8 mouse cellular contexts compared by ENCODE assay signal in genomic region chr7:132930850-132931559, GRCm38 (mm10). TPM values are rescaled to one million over a fixed set of nuclear protein-coding genes. Genes with fewer than 3 reads are reported as not detected.
A peak's percentile ranks its signal among the peaks of the same experiment; 100 is the strongest.
DNase-seq lines count a peak whose midpoint lies in the region; ATAC-seq and TF ChIP-seq lines count a peak whose summit lies in the region.

TSS of gene Zranb1 (plus strand) at chr7:132931142.

- TF ChIP-seq EP300 in heart, adult 2 months (IDR thresholded peaks at IDR 0.05; ENCODE audit: insufficient read depth, low read depth, low read length) = no peak

- H3K4me1 ChIP-seq in embryonic facial prominence, embryonic 14.5 days (ENCODE audit: control insufficient read depth, insufficient read depth, low read length) = peaks cover 13% of the 10 kb centered on the region
- H3K4me1 ChIP-seq in heart, adult 2 months (ENCODE audit: control insufficient read depth, insufficient read depth, low read length) = peaks cover 2% of the 10 kb centered on the region
- peaks cover 16% of the 10 kb centered on the region for H3K4me1 ChIP-seq in limb, embryonic 13.5 days
- H3K4me1 ChIP-seq in midbrain, embryonic 16.5 days (ENCODE audit: control insufficient read depth, insufficient read depth, low read length) = peaks cover 17% of the 10 kb centered on the region

- H3K79me2 ChIP-seq in heart, adult 2 months (replicated peaks; ENCODE audit: control insufficient read depth, insufficient read depth, low read length) = peaks cover 2% of the 10 kb centered on the region; the same call in 1 of the 2 replicates

- peak within 1 kb of the TSS; percentile 94 for H3K4me3 ChIP-seq in embryonic facial prominence, embryonic 14.5 days (ENCODE audit: low read depth, low read length)
- H3K4me3 ChIP-seq in heart, adult 2 months = peak within 1 kb of the TSS; percentile 89
- H3K4me3 ChIP-seq in limb, embryonic 13.5 days = peak within 1 kb of the TSS; percentile 95
- peak within 1 kb of the TSS; percentile 64 for H3K4me3 ChIP-seq in midbrain, embryonic 16.5 days (ENCODE audit: low read depth, low read length)

- peak; percentile 94 for DNase-seq in 3T3-L1 (ENCODE audit: low read depth, low spot score)
- peak; percentile 94 to 98 for DNase-seq in adrenal gland, postnatal 4 days (ENCODE audit: low spot score in 2 of 2)
- peak; percentile 99 for DNase-seq in embryonic facial prominence, embryonic 14.5 days (ENCODE audit: low spot score)
- peak; percentile 98 to 99 for DNase-seq in heart, adult 2 months
- DNase-seq in kidney, adult 8-10 months = peak; percentile 98
- DNase-seq in spleen, postnatal 10 days (ENCODE audit: low spot score in 2 of 2) = peak; percentile 96 to 98

- no peaks in the 10 kb centered on the region for H3K36me3 ChIP-seq in embryonic facial prominence, embryonic 14.5 days (ENCODE audit: control insufficient read depth, insufficient read depth, low read length)
- peaks cover 6% of the 10 kb centered on the region for H3K36me3 ChIP-seq in heart, adult 2 months (ENCODE audit: control insufficient read depth, insufficient read depth, low read length)
- H3K36me3 ChIP-seq in limb, embryonic 13.5 days = no peaks in the 10 kb centered on the region
- H3K36me3 ChIP-seq in midbrain, embryonic 16.5 days (ENCODE audit: control insufficient read depth, insufficient read depth, low read length) = no peaks in the 10 kb centered on the region

- H3K27me3 ChIP-seq in embryonic facial prominence, embryonic 14.5 days (replicated peaks; ENCODE audit: control insufficient read depth, insufficient read depth, low read length) = no peaks in the 10 kb centered on the region
- H3K27me3 ChIP-seq in heart, adult 2 months (ENCODE audit: control insufficient read depth, insufficient read depth, low read length) = no peaks in the 10 kb centered on the region
- H3K27me3 ChIP-seq in limb, embryonic 13.5 days = no peaks in the 10 kb centered on the region
- no peaks in the 10 kb centered on the region for H3K27me3 ChIP-seq in midbrain, embryonic 16.5 days (ENCODE audit: control insufficient read depth, insufficient read depth, low read depth, low read length)

- TF ChIP-seq CTCF in heart, adult 2 months (IDR thresholded peaks at IDR 0.05) = no peak

- H3K27ac ChIP-seq in embryonic facial prominence, embryonic 14.5 days (replicated peaks; ENCODE audit: low read depth, low read length) = peak within 1 kb of the TSS; percentile 98
- H3K27ac ChIP-seq in heart, adult 2 months = peak within 1 kb of the TSS; percentile 96
- peak within 1 kb of the TSS; percentile 97 for H3K27ac ChIP-seq in limb, embryonic 13.5 days
- H3K27ac ChIP-seq in midbrain, embryonic 16.5 days (ENCODE audit: low read length) = peak within 1 kb of the TSS; percentile 97

- H3K4me2 ChIP-seq in embryonic facial prominence, embryonic 14.5 days (ENCODE audit: low read depth, low read length) = peak within 1 kb of the TSS; percentile 79
- H3K4me2 ChIP-seq in limb, embryonic 13.5 days (replicated peaks) = peak within 1 kb of the TSS; percentile 79
- H3K4me2 ChIP-seq in midbrain, embryonic 16.5 days (ENCODE audit: low read length) = peak within 1 kb of the TSS; percentile 75

- ATAC-seq in embryonic facial prominence, embryonic 14.5 days (ENCODE audit: low read depth) = peak; percentile 99
- peak; percentile 100 for ATAC-seq in limb, embryonic 13.5 days (ENCODE audit: low FRiP score, low read depth)
- peak; percentile 99 for ATAC-seq in midbrain, embryonic 16.5 days

- WGBS in embryonic facial prominence, embryonic 14.5 days = 2% methylated on average over 14 of the region's 93 CpGs
- WGBS in heart, adult 2 months = 3% methylated on average over 91 of the region's 93 CpGs
- under 1% methylated on average over 73 of the region's 93 CpGs for WGBS in limb, embryonic 13.5 days
- WGBS in midbrain, embryonic 16.5 days = under 1% methylated on average over 68 of the region's 93 CpGs

- TF ChIP-seq POLR2A in heart, adult 2 months (IDR thresholded peaks at IDR 0.05; ENCODE audit: insufficient read depth, low read depth, low read length) = peak; percentile 85

- intact Hi-C loops in heart, adult 2 months (cut with DNase I) = loop anchor here (2.0 to 5.0 kb wide), 3 partner anchors 71 to 191 kb away; partner anchors contain the start of genes Ctbp2, Eef1akmt2 and Fgfr2

- H3K9me3 ChIP-seq in embryonic facial prominence, embryonic 14.5 days (ENCODE audit: control insufficient read depth, low read length) = no peaks in the 10 kb centered on the region
- H3K9me3 ChIP-seq in limb, embryonic 13.5 days = no peaks in the 10 kb centered on the region
- no peaks in the 10 kb centered on the region for H3K9me3 ChIP-seq in midbrain, embryonic 16.5 days (replicated peaks; ENCODE audit: control insufficient read depth, low read length, poor library complexity, severe bottlenecking)

- H3K9ac ChIP-seq in embryonic facial prominence, embryonic 14.5 days (ENCODE audit: low read depth, low read length) = peak within 1 kb of the TSS; percentile 97
- peak within 1 kb of the TSS; percentile 93 for H3K9ac ChIP-seq in heart, adult 2 months (ENCODE audit: low read depth, low read length)
- peak within 1 kb of the TSS; percentile 99 for H3K9ac ChIP-seq in limb, embryonic 13.5 days
- peak within 1 kb of the TSS; percentile 83 for H3K9ac ChIP-seq in midbrain, embryonic 16.5 days (ENCODE audit: low read depth, low read length)

RNA-seq across cellular contexts. Expression of gene Zranb1, which starts in this region (rescaled TPM):
- total RNA-seq in adrenal gland, postnatal 4 days (2021) = 10 to 100 TPM; 45.8 to 47.1 TPM
- polyA plus RNA-seq in embryonic facial prominence, embryonic 14.5 days (2014; fragmentation: Nextera tagmentation; extraction: Ambion mirVana) = 15.2 and 19.3 TPM in 2 replicates
- total RNA-seq in heart, adult 2 months (2021) = 10 to 100 TPM; 31.5 to 37.2 TPM
- polyA plus RNA-seq in heart, adult 2 months (2012; rRNA removed) = 8.2 and 17.6 TPM in 2 replicates
- polyA plus RNA-seq in limb, embryonic 13.5 days (2015; fragmentation: Nextera tagmentation; extraction: Ambion mirVana) = 14.9 and 15.7 TPM in 2 replicates
- 19.2 and 21.0 TPM in 2 replicates for polyA plus RNA-seq in midbrain, embryonic 16.5 days (2015; fragmentation: Nextera tagmentation; extraction: Ambion mirVana)

Comparison
In these comparisons a context has a peak if more than half of its experiments do, and no peak if none do; other contexts are left out.
1. Peak in every context shown above with its lines: DNase-seq, ATAC-seq, H3K4me3 ChIP-seq and H3K27ac ChIP-seq.